ENCODE assay signal across 11 mouse cellular contexts in genomic region chr11:22206611-22207010, GRCm38 (mm10).
DNase-seq lines count a peak whose midpoint lies in the region; ATAC-seq and TF ChIP-seq lines count a peak whose summit lies in the region.
"Had no signal": no experiment of that assay in that cellular context is flagged by ENCODE, and none has a peak within 500 bp of the region (broad histone marks: within the 10 kb centered on the region; RNA-seq: fewer than 3 reads in every experiment).

No protein-coding gene starts in this region.

- DNase-seq in frontal cortex, adult 2 months (ENCODE audit: extremely low spot score in 1 of 2, low spot score in 1 of 2): peak; percentile 9 to 65
- no peak for DNase-seq in frontal cortex, postnatal 25 days (ENCODE audit: low spot score in 2 of 2)
- DNase-seq in liver, adult 2 months (ENCODE audit: extremely low read depth, low read depth, low spot score): peak; percentile 22
- no peak for DNase-seq in liver, embryonic 11.5 days (ENCODE audit: low spot score)
- no peak for DNase-seq in limb, embryonic 10.5 days (ENCODE audit: low spot score)
- no peak for DNase-seq in right cerebral cortex, postnatal 25 days

- no peak overlapping the region for H3K4me2 ChIP-seq in liver, embryonic 11.5 days
- H3K4me2 ChIP-seq in midbrain, embryonic 16.5 days (ENCODE audit: low read length): no peak overlapping the region
- H3K4me2 ChIP-seq: heart, embryonic 13.5 days; limb, embryonic 12.5 days; stomach, embryonic 15.5 days had no signal

- peaks cover 8% of the 10 kb centered on the region; the same call in 1 of the 2 replicates for H3K4me1 ChIP-seq in liver, adult 2 months (ENCODE audit: control insufficient read depth, insufficient read depth, low read length)
- H3K4me1 ChIP-seq in liver, embryonic 11.5 days (replicated peaks; ENCODE audit: control insufficient read depth, insufficient read depth, low read length): no peaks in the 10 kb centered on the region
- no peaks in the 10 kb centered on the region; the same call in none of the 2 replicates for H3K4me1 ChIP-seq in cortical plate, adult 2 months (ENCODE audit: control insufficient read depth, insufficient read depth, low read length)
- peaks cover 4% of the 10 kb centered on the region for H3K4me1 ChIP-seq in midbrain, embryonic 16.5 days (ENCODE audit: control insufficient read depth, insufficient read depth, low read length)
- H3K4me1 ChIP-seq in limb, embryonic 10.5 days: no peaks in the 10 kb centered on the region
- H3K4me1 ChIP-seq: heart, embryonic 13.5 days; limb, embryonic 12.5 days; stomach, embryonic 15.5 days had no signal

- no peak for TF ChIP-seq POLR2A in liver, adult 2 months (IDR thresholded peaks at IDR 0.05; ENCODE audit: extremely low read depth, insufficient read depth, low read length)
- no peak for TF ChIP-seq POLR2A in cortical plate, adult 2 months (IDR thresholded peaks at IDR 0.05; ENCODE audit: extremely low read depth, insufficient read depth, low read length)

- H3K79me2 ChIP-seq in liver, adult 2 months (ENCODE audit: control insufficient read depth, insufficient read depth, low read length): no peaks in the 10 kb centered on the region; the same call in 1 of the 2 replicates

- H3K4me3 ChIP-seq in liver, adult 2 months (ENCODE audit: insufficient read depth, low read depth, low read length): no peak overlapping the region
- no peak overlapping the region for H3K4me3 ChIP-seq in liver, embryonic 11.5 days (ENCODE audit: low read depth, low read length)
- H3K4me3 ChIP-seq in cortical plate, adult 2 months (ENCODE audit: insufficient read depth, low read length): no peak overlapping the region
- no peak overlapping the region for H3K4me3 ChIP-seq in midbrain, embryonic 16.5 days (ENCODE audit: low read depth, low read length)
- no peak overlapping the region for H3K4me3 ChIP-seq in limb, embryonic 10.5 days
- H3K4me3 ChIP-seq: heart, embryonic 13.5 days; limb, embryonic 12.5 days; stomach, embryonic 15.5 days had no signal

- H3K27me3 ChIP-seq in liver, adult 2 months (ENCODE audit: control insufficient read depth, insufficient read depth, low read length): no peaks in the 10 kb centered on the region
- no peaks in the 10 kb centered on the region for H3K27me3 ChIP-seq in liver, embryonic 11.5 days (replicated peaks; ENCODE audit: control insufficient read depth, insufficient read depth, low read length)
- no peaks in the 10 kb centered on the region for H3K27me3 ChIP-seq in midbrain, embryonic 16.5 days (ENCODE audit: control insufficient read depth, insufficient read depth, low read depth, low read length)
- no peaks in the 10 kb centered on the region for H3K27me3 ChIP-seq in limb, embryonic 10.5 days (ENCODE audit: low read depth, poor library complexity, severe bottlenecking)
- H3K27me3 ChIP-seq: heart, embryonic 13.5 days; limb, embryonic 12.5 days; stomach, embryonic 15.5 days had no signal

- TF ChIP-seq CTCF in liver, adult 2 months (IDR thresholded peaks at IDR 0.05; ENCODE audit: low read depth, low read length): no peak
- TF ChIP-seq CTCF in cortical plate, adult 2 months (IDR thresholded peaks at IDR 0.05; ENCODE audit: extremely low read depth, insufficient read depth, low read length): peak; percentile 39; the same call in 1 of the 2 replicates

- H3K27ac ChIP-seq in liver, adult 2 months (replicated peaks; ENCODE audit: insufficient read depth, low read depth, low read length): no peak overlapping the region
- H3K27ac ChIP-seq in liver, embryonic 11.5 days (ENCODE audit: low read depth, low read length): no peak overlapping the region
- H3K27ac ChIP-seq in cortical plate, adult 2 months (ENCODE audit: insufficient read depth, low read length): no peak overlapping the region
- H3K27ac ChIP-seq in midbrain, embryonic 16.5 days (ENCODE audit: low read length): no peak overlapping the region
- no peak overlapping the region for H3K27ac ChIP-seq in limb, embryonic 10.5 days
- H3K27ac ChIP-seq: heart, embryonic 13.5 days; limb, embryonic 12.5 days; stomach, embryonic 15.5 days had no signal

- H3K9ac ChIP-seq in liver, adult 2 months (ENCODE audit: low read depth, low read length): no peak overlapping the region
- H3K9ac ChIP-seq in liver, embryonic 11.5 days (ENCODE audit: low read depth, low read length): no peak overlapping the region
- H3K9ac ChIP-seq in midbrain, embryonic 16.5 days (ENCODE audit: low read depth, low read length): no peak overlapping the region
- H3K9ac ChIP-seq: heart, embryonic 13.5 days; limb, embryonic 12.5 days; stomach, embryonic 15.5 days had no signal

- no peaks in the 10 kb centered on the region for H3K36me3 ChIP-seq in liver, adult 2 months (ENCODE audit: control insufficient read depth, insufficient read depth, low read length)
- no peaks in the 10 kb centered on the region for H3K36me3 ChIP-seq in liver, embryonic 11.5 days (ENCODE audit: control insufficient read depth, insufficient read depth, low read length)
- no peaks in the 10 kb centered on the region for H3K36me3 ChIP-seq in midbrain, embryonic 16.5 days (ENCODE audit: control insufficient read depth, insufficient read depth, low read length)
- no peaks in the 10 kb centered on the region for H3K36me3 ChIP-seq in limb, embryonic 10.5 days
- H3K36me3 ChIP-seq: heart, embryonic 13.5 days; limb, embryonic 12.5 days; stomach, embryonic 15.5 days had no signal

- no peak for ATAC-seq in liver, embryonic 11.5 days (replicated peaks; ENCODE audit: low FRiP score)
- ATAC-seq in midbrain, embryonic 16.5 days: peak; percentile 94

- 67% methylated on average over 1 of the region's 1 CpGs for WGBS in liver, adult 2 months
- 58% methylated on average over 1 of the region's 1 CpGs for WGBS in liver, embryonic 11.5 days
- WGBS in midbrain, embryonic 16.5 days: 18% methylated on average over 1 of the region's 1 CpGs
- WGBS in limb, embryonic 10.5 days: 47% methylated on average over 1 of the region's 1 CpGs

- H3K9me3 ChIP-seq in liver, embryonic 11.5 days (ENCODE audit: control insufficient read depth, low read length): no peaks in the 10 kb centered on the region
- no peaks in the 10 kb centered on the region for H3K9me3 ChIP-seq in midbrain, embryonic 16.5 days (replicated peaks; ENCODE audit: control insufficient read depth, low read length, poor library complexity, severe bottlenecking)
- no peaks in the 10 kb centered on the region for H3K9me3 ChIP-seq in limb, embryonic 10.5 days (replicated peaks)
- H3K9me3 ChIP-seq: heart, embryonic 13.5 days; limb, embryonic 12.5 days; stomach, embryonic 15.5 days had no signal

Comparison
In these comparisons a context has a peak if more than half of its experiments do, and no peak if none do; other contexts are left out.
1. DNase-seq: peak in frontal cortex, adult 2 months (2 of 2) and liver, adult 2 months (single experiment); none in frontal cortex, postnatal 25 days (0 of 2), liver, embryonic 11.5 days (single experiment), limb, embryonic 10.5 days (single experiment) and right cerebral cortex, postnatal 25 days (single experiment).